Mouse (Mus musculus) gastrocnemius, postnatal 4 days (tissue): ENCODE results near the gene Ogn. TPM values are rescaled to one million over a fixed set of nuclear protein-coding genes. Genes with fewer than 3 reads are reported as not detected.
"Not testable (repeated sequence)": the region's sequence is repeated elsewhere in the genome, so short reads cannot be mapped to it uniquely, and the experiment has no call there.

Source experiments
- DNase-seq, 2 experiments: peaks; one replicate each; pipeline ENCODE4 v3.0.0; 2021 to 2022; ENCODE audit warnings: low spot score in 2 of 2, mixed read lengths in 2 of 2
- long read RNA-seq, 2 experiments: library from polyadenylated mRNA; stranded (forward); transcript quantifications; one replicate each; pipeline ENCODE4 v2.0.0; 2021
- total RNA-seq, 2 experiments: library from RNA; stranded (reverse); gene quantifications; 2 replicates each; pipeline ENCODE4 v1.2.3; 2021

The Ogn gene
- total RNA-seq, result 100 to 1,000 TPM; 194 to 208 TPM
- long read RNA-seq, experiment 1, transcript Ogn-201 (7 exons, 2,566 nt), result major isoform, 78 of 191 reads
- long read RNA-seq, experiment 1, partial matches to known transcripts, result 107 of 191 reads
- long read RNA-seq, experiment 1, other reads (novel, unspliced or antisense), result 6 of 191 reads
- long read RNA-seq, experiment 2, transcript Ogn-201 (7 exons, 2,566 nt), result major isoform, 63 of 150 reads
- long read RNA-seq, experiment 2, partial matches to known transcripts, result 82 of 150 reads
- long read RNA-seq, experiment 2, other reads (novel, unspliced or antisense), result 5 of 150 reads

GRCm38 (mm10) chr13:49607714-49608113 lies at the start of gene Ogn:
Gene Ogn, plus strand, starts transcription at chr13:49608046.
- DNase-seq, result peak in 1 of 2 experiments; percentile 43

GRCm38 (mm10) chr13:49559185-49559584 lies 48.7 kb upstream of the Ogn start:
- DNase-seq, result peak in 1 of 2 experiments; percentile 54

- DNase-seq, result no peak
These were observed 47.0 kb upstream of the Ogn start for GRCm38 (mm10) chr13:49560886-49561285.

GRCm38 (mm10) chr13:49564347-49564746 lies 43.5 kb upstream of the Ogn start:
- no peak for DNase-seq

- no peak for DNase-seq
These were observed 37.5 kb upstream of the Ogn start for GRCm38 (mm10) chr13:49570371-49570770.

GRCm38 (mm10) chr13:49571418-49571817 lies 36.4 kb upstream of the Ogn start:
- DNase-seq, result no peak

- DNase-seq, result no peak
These were observed 26.0 kb upstream of the Ogn start, which contains the start of gene Omd for GRCm38 (mm10) chr13:49581541-49582530. Gene Omd, plus strand, starts transcription at chr13:49582462.

GRCm38 (mm10) chr13:49583859-49584258 lies 24.0 kb upstream of the Ogn start:
- DNase-seq, result no peak

- DNase-seq, result peak in 1 of 2 experiments; percentile 61
These were observed 23.4 kb upstream of the Ogn start for GRCm38 (mm10) chr13:49584307-49585005.

GRCm38 (mm10) chr13:49586062-49586461 lies 21.8 kb upstream of the Ogn start:
- DNase-seq, result no peak

GRCm38 (mm10) chr13:49602541-49602940 lies 5.3 kb upstream of the Ogn start:
- not testable (repeated sequence) for DNase-seq

- no peak for DNase-seq
These were observed 4.2 kb upstream of the Ogn start for GRCm38 (mm10) chr13:49603603-49604002.

GRCm38 (mm10) chr13:49608589-49609322 lies 910 bp downstream of the Ogn start:
- no peak for DNase-seq

GRCm38 (mm10) chr13:49617021-49617420 lies 9.2 kb downstream of the Ogn start:
- no peak for DNase-seq

- no peak for DNase-seq
These were observed 10.5 kb downstream of the Ogn start for GRCm38 (mm10) chr13:49618365-49618764.

- DNase-seq, result no peak
These were observed 15.4 kb downstream of the Ogn start for GRCm38 (mm10) chr13:49623216-49623615.

- no peak for DNase-seq
These were observed 20.3 kb downstream of the Ogn start for GRCm38 (mm10) chr13:49628167-49628566.

- no peak for DNase-seq
These were observed 21.2 kb downstream of the Ogn start for GRCm38 (mm10) chr13:49629076-49629475.

- no peak for DNase-seq
These were observed 32.1 kb downstream of the Ogn start for GRCm38 (mm10) chr13:49639965-49640364.

- no peak for DNase-seq
These were observed 34.8 kb downstream of the Ogn start for GRCm38 (mm10) chr13:49642650-49643049.
